Mouse (Mus musculus) embryonic facial prominence, embryonic 11.5 days (tissue): ENCODE data around the gene Vmn1r69. TPM values are rescaled to one million over a fixed set of nuclear protein-coding genes. Genes with fewer than 3 reads are reported as not detected.

ENCODE experiments used
- ATAC-seq: fragments of 200-750 bp; cut with Nextera tagmentation; replicated peaks from 2 replicates; pipeline ENCODE4 v1.8.0; 2017; ENCODE audit warnings: low read depth; ENCODE audit not compliant: insufficient number of reproducible peaks, low FRiP score, low TSS enrichment
- DNase-seq: peaks from one replicate; pipeline ENCODE4 v3.0.0-alpha.2; 2015; ENCODE audit warnings: low spot score
- H3K27ac ChIP-seq: fragments of 300-500 bp; sonication (generic); replicated peaks from 2 replicates; pipeline ENCODE4 v1.5.1; 2014; ENCODE audit warnings: mild to moderate bottlenecking, low read depth, low read length, control low read depth
- H3K27me3 ChIP-seq: fragments of 300-500 bp; sonication (generic); 2 replicates; pipeline ENCODE4 v1.6.1; 2014; ENCODE audit warnings: mild to moderate bottlenecking, low read length, moderate library complexity, mixed read lengths; ENCODE audit not compliant: control insufficient read depth, insufficient read depth
- H3K36me3 ChIP-seq: fragments of 300-500 bp; sonication (generic); replicated peaks from 2 replicates; pipeline ENCODE4 v1.6.1; 2014; ENCODE audit warnings: low read depth, mild to moderate bottlenecking, low read length, moderate library complexity, mixed read lengths; ENCODE audit not compliant: control insufficient read depth, insufficient read depth
- H3K4me1 ChIP-seq: fragments of 300-500 bp; sonication (generic); 2 replicates; pipeline ENCODE4 v1.6.1; 2014; ENCODE audit warnings: low read length, mixed read lengths; ENCODE audit not compliant: control insufficient read depth, insufficient read depth
- H3K4me2 ChIP-seq: fragments of 300-500 bp; sonication (generic); 2 replicates; pipeline ENCODE4 v1.6.1; 2014; ENCODE audit warnings: low read depth, mild to moderate bottlenecking, control low read depth, low read length, moderate library complexity
- H3K4me3 ChIP-seq: fragments of 300-500 bp; sonication (generic); 2 replicates; pipeline ENCODE4 v1.5.1; 2014; ENCODE audit warnings: low read depth, low read length, control low read depth
- H3K9ac ChIP-seq: fragments of 300-500 bp; sonication (generic); replicated peaks from 2 replicates; pipeline ENCODE4 v1.6.1; 2014; ENCODE audit warnings: mild to moderate bottlenecking, control low read depth, low read length
- H3K9me3 ChIP-seq: fragments of 300-500 bp; sonication (generic); replicated peaks from 2 replicates; pipeline ENCODE4 v1.6.1; 2016; ENCODE audit warnings: mild to moderate bottlenecking, low read length, inconsistent platforms, mixed read lengths; ENCODE audit not compliant: control insufficient read depth
- WGBS: fragments of 180-500 bp; shearing (Covaris S2); extraction: QIAGEN DNeasy Blood & Tissue Kit; methylation state at CpG from one replicate; pipeline ENCODE4 v1.1.7; 2014; 5-methylcytosine and 5-hydroxymethylcytosine counted together
- polyA plus RNA-seq: library from polyadenylated mRNA; unstranded; fragments of >200 nt; fragmentation: Nextera tagmentation; extraction: Ambion mirVana; gene quantifications from 2 replicates; pipeline ENCODE4 v1.2.1, GENCODE M21; 2014

The Vmn1r69 gene
- polyA plus RNA-seq = not detected in 2 replicates

DNA sequence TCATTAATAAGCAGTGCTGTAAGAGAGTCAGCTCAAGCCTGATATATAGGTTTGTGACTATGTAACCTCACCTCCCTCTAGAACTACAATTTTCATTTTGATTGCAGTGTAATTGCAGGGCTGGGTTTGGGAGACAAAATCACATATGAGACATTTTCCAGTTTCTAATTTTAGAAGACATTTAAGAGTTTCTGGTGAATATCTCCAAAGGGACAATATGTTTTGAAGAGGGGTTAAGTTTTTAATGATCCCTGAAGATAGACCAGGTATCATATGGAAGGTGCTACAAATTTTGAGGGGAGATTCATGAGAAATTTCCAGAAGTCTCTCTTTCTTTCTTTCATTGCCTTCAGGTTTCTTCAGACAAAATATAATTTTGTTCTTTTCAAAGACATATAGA lies at the start of gene Vmn1r69:
TSS of gene Vmn1r69 (minus strand) at position 101 of the 400 bp plus-strand sequence.
- DNase-seq (no peak), ATAC-seq (no peak)
- no peaks in the 10 kb centered on the region for H3K9me3 ChIP-seq
- H3K27ac ChIP-seq = no peak within 1 kb of the TSS
- no peaks in the 10 kb centered on the region for H3K36me3 ChIP-seq
- no peaks in the 10 kb centered on the region for H3K4me1 ChIP-seq
- H3K27me3 ChIP-seq = no peaks in the 10 kb centered on the region
- no peak within 1 kb of the TSS for H3K4me2 ChIP-seq
- no peak within 1 kb of the TSS for H3K9ac ChIP-seq
- H3K4me3 ChIP-seq = no peak within 1 kb of the TSS

DNA sequence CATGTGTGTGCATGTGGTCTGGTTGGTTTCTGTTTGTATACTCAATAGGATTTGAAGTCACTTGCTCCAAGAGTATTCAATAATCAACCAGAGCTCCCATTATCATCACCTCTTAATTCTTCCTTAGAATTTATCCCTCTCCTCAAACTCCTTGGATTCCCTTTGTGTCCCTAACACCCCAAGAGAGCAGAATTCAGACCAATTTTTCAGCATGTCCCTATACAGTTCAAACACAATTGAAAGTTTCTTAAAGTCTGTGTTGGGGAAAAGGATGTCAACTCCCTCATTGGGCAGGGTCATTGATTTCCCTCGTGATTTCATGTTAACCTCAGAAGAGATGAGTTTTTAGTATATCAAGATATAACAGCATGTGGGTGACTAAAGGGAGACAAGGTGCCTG lies 17.8 kb upstream of the Vmn1r69 start, which contains the start of gene Vmn1r70:
TSS of gene Vmn1r70 (plus strand) at position 301 of the 400 bp plus-strand sequence.
- Histone ChIP-seq H3K4me2 (no peak within 1 kb of the TSS), H3K9ac (no peak within 1 kb of the TSS), H3K27me3 (no peaks in the 10 kb centered on the region), H3K4me1 (no peaks in the 10 kb centered on the region), H3K27ac (no peak within 1 kb of the TSS), H3K9me3 (no peaks in the 10 kb centered on the region), H3K36me3 (no peaks in the 10 kb centered on the region), H3K4me3 (no peak within 1 kb of the TSS)
- WGBS = 67% methylated on average over 1 of the region's 1 CpGs
- DNase-seq (no peak), ATAC-seq (no peak)

GRCm38 (mm10) chr7:10558385-10558784 lies 55.1 kb downstream of the Vmn1r69 start, which contains the start of gene Vmn1r68:
TSS of gene Vmn1r68 (minus strand) at chr7:10558485.
- no peak within 1 kb of the TSS for H3K9ac ChIP-seq
- H3K36me3 ChIP-seq = no peaks in the 10 kb centered on the region
- no peak for ATAC-seq
- no peak for DNase-seq
- H3K4me1 ChIP-seq = no peaks in the 10 kb centered on the region
- WGBS = 74% methylated on average over 2 of the region's 2 CpGs
- no peak within 1 kb of the TSS for H3K27ac ChIP-seq
- no peaks in the 10 kb centered on the region for H3K9me3 ChIP-seq
- H3K4me3 ChIP-seq = no peak within 1 kb of the TSS
- no peak within 1 kb of the TSS for H3K4me2 ChIP-seq
- no peaks in the 10 kb centered on the region for H3K27me3 ChIP-seq

Other genes starting within 250 kb of the Vmn1r69 start
- gene Vmn1r67, start 170.3 kb downstream of the Vmn1r69 start, polyA plus RNA-seq = not detected in 2 replicates
- 46.8 and 53.0 TPM in 2 replicates for gene Zik1, start 118.3 kb downstream of the Vmn1r69 start, polyA plus RNA-seq
- not detected in 2 replicates for gene Vmn1r68, start 55.2 kb downstream of the Vmn1r69 start, polyA plus RNA-seq
- not detected in 2 replicates for gene Vmn1r70, start 17.9 kb upstream of the Vmn1r69 start, polyA plus RNA-seq
- not detected in 2 replicates for gene Nlrp4b, start 74.1 kb upstream of the Vmn1r69 start, polyA plus RNA-seq
- gene Vmn1r71, start 140.7 kb upstream of the Vmn1r69 start, polyA plus RNA-seq = not detected in 2 replicates